Mouse (Mus musculus): ENCODE data around the gene Sbk1.

Sbk1 gene

GRCm38 (mm10) chr7:126338906-126339305 lies 66.5 kb downstream of the Sbk1 start:
- no peak for DNase-seq (ENCODE audit: low spot score in 2 of 2)

- no peak for DNase-seq (ENCODE audit: low spot score in 2 of 2)
Observed at GRCm38 (mm10) chr7:126339521-126339971, 67.1 kb downstream of the Sbk1 start.

GRCm38 (mm10) chr7:126340206-126340618 lies 67.8 kb downstream of the Sbk1 start:
- DNase-seq (ENCODE audit: low spot score in 2 of 2) = no peak

GRCm38 (mm10) chr7:126340896-126341295 lies 68.5 kb downstream of the Sbk1 start:
- no peak for DNase-seq (ENCODE audit: low spot score in 2 of 2)
